ENCODE assay signal across 12 mouse cellular contexts in the genomic region with DNA sequence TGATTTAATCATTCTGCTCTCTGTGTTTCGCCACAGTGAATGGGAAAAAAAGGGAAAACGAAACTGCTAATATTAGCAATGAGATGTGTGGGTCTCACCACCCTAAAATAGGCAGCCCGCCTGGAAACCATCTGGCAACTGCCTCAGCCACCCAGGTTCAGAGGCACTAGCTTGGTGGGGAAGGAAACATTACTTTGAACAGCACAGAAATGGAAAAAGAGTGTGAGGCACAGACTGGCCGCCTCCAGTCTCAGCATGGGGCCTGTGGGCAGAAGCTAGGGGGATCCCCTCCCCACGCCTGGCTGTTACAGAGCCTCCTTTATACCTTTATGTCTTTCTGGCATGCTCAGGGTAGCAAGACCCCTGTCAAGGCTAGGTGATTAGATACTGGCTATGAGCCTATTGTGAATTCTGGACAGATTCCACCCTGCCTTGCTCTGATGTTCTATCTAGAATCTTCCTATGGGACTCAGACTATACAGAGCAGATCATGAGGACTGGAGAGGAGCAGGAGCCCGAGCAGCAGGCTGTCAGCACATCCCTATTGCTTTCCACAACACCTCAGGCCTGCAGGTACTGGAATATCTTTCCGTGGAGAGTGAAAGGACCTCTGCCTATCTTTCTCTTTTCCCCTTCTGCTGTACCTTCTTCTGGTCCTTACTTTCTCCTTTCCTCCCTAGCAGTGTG. TPM values are rescaled to one million over a fixed set of nuclear protein-coding genes. Genes with fewer than 3 reads are reported as not detected.
DNase-seq lines count a peak whose midpoint lies in the region; ATAC-seq lines count a peak whose summit lies in the region.
"Had no signal": no experiment of that assay in that cellular context is flagged by ENCODE, and none has a peak within 500 bp of the region (broad histone marks: within the 10 kb centered on the region; RNA-seq: fewer than 3 reads in every experiment).

No protein-coding gene starts in this region.

- H3K4me1 ChIP-seq in heart, embryonic 12.5 days (replicated peaks) = peaks cover 9% of the 10 kb centered on the region; the same call in 1 of the 2 replicates
- no peaks in the 10 kb centered on the region for H3K4me1 ChIP-seq in liver, embryonic 11.5 days (replicated peaks; ENCODE audit: control insufficient read depth, insufficient read depth, low read length)
- H3K4me1 ChIP-seq: hindbrain, embryonic 15.5 days; lung, embryonic 15.5 days; neural tube, embryonic 13.5 days had no signal

- no peaks in the 10 kb centered on the region for H3K36me3 ChIP-seq in heart, embryonic 12.5 days
- H3K36me3 ChIP-seq in liver, embryonic 11.5 days (ENCODE audit: control insufficient read depth, insufficient read depth, low read length) = no peaks in the 10 kb centered on the region
- H3K36me3 ChIP-seq: hindbrain, embryonic 15.5 days; lung, embryonic 15.5 days; neural tube, embryonic 13.5 days had no signal

- ATAC-seq in heart, embryonic 12.5 days (ENCODE audit: insufficient number of reproducible peaks, low FRiP score) = no peak
- no peak for ATAC-seq in liver, embryonic 11.5 days (replicated peaks; ENCODE audit: low FRiP score)

- H3K9ac ChIP-seq in heart, embryonic 12.5 days = no peak overlapping the region
- H3K9ac ChIP-seq in liver, embryonic 11.5 days (ENCODE audit: low read depth, low read length) = no peak overlapping the region
- H3K9ac ChIP-seq: hindbrain, embryonic 15.5 days; lung, embryonic 15.5 days; neural tube, embryonic 13.5 days had no signal

- H3K4me2 ChIP-seq in heart, embryonic 12.5 days = no peak overlapping the region
- H3K4me2 ChIP-seq in liver, embryonic 11.5 days = no peak overlapping the region
- H3K4me2 ChIP-seq: hindbrain, embryonic 15.5 days; lung, embryonic 15.5 days; neural tube, embryonic 13.5 days had no signal

- no peaks in the 10 kb centered on the region for H3K27me3 ChIP-seq in heart, embryonic 12.5 days (replicated peaks)
- H3K27me3 ChIP-seq in liver, embryonic 11.5 days (replicated peaks; ENCODE audit: control insufficient read depth, insufficient read depth, low read length) = no peaks in the 10 kb centered on the region
- H3K27me3 ChIP-seq: hindbrain, embryonic 15.5 days; lung, embryonic 15.5 days; neural tube, embryonic 13.5 days had no signal

- H3K9me3 ChIP-seq in heart, embryonic 12.5 days (replicated peaks) = no peaks in the 10 kb centered on the region
- no peaks in the 10 kb centered on the region for H3K9me3 ChIP-seq in liver, embryonic 11.5 days (ENCODE audit: control insufficient read depth, low read length)
- H3K9me3 ChIP-seq: hindbrain, embryonic 15.5 days; lung, embryonic 15.5 days; neural tube, embryonic 13.5 days had no signal

- no peak overlapping the region for H3K27ac ChIP-seq in heart, embryonic 12.5 days (ENCODE audit: poor library complexity, severe bottlenecking)
- no peak overlapping the region for H3K27ac ChIP-seq in liver, embryonic 11.5 days (ENCODE audit: low read depth, low read length)
- H3K27ac ChIP-seq: hindbrain, embryonic 15.5 days; lung, embryonic 15.5 days; neural tube, embryonic 13.5 days had no signal

- DNase-seq in heart, adult 11 months = peak; percentile 95
- peak; percentile 94 for DNase-seq in brain, adult 2 months (ENCODE audit: low read depth, low spot score)
- DNase-seq in layer of hippocampus, adult 8-10 months (ENCODE audit: low spot score in 2 of 2) = peak; percentile 78 to 85
- DNase-seq in naive thymus-derived CD4-positive, alpha-beta T cell, adult 2 months (ENCODE audit: low read depth) = peak; percentile 50
- no peak for DNase-seq in lung, postnatal 4 days
- no peak for DNase-seq in adrenal gland, adult 8-10 months
- no peak for DNase-seq in liver, embryonic 11.5 days (ENCODE audit: low spot score)

- no peak overlapping the region for H3K4me3 ChIP-seq in heart, embryonic 12.5 days
- no peak overlapping the region for H3K4me3 ChIP-seq in liver, embryonic 11.5 days (ENCODE audit: low read depth, low read length)
- H3K4me3 ChIP-seq: hindbrain, embryonic 15.5 days; lung, embryonic 15.5 days; neural tube, embryonic 13.5 days had no signal

- 44% methylated on average over 7 of the region's 7 CpGs for WGBS in heart, embryonic 12.5 days
- WGBS in liver, embryonic 11.5 days = 68% methylated on average over 7 of the region's 7 CpGs

RNA-seq across cellular contexts. Expression of a gene that starts 1.3 kb away (rescaled TPM):
- 0.31 TPM in 1 of 2 replicates, not detected in the other for polyA plus RNA-seq in heart, embryonic 12.5 days (2016; fragmentation: Nextera tagmentation; extraction: Ambion mirVana)
- 1 to 10 TPM in 2 of 4 experiments, under 1 TPM in 1, not detected in 1; 0.27 to 6.1 (median 5.6) TPM for total RNA-seq in layer of hippocampus, adult 8-10 months (2022)
- total RNA-seq in adrenal gland, adult 8-10 months (2022) = under 1 TPM in 2 of 4 experiments, not detected in 2; 0.18 to 0.42 TPM
- polyA plus RNA-seq in liver, embryonic 11.5 days (2014; fragmentation: Nextera tagmentation; extraction: Ambion mirVana) = not detected in 2 replicates
- polyA plus RNA-seq: testis, adult 2 months had no signal

RNA-seq across cellular contexts. Expression of a gene that starts 33.4 kb away (rescaled TPM):
- not detected in 2 replicates for polyA plus RNA-seq in heart, embryonic 12.5 days (2016; fragmentation: Nextera tagmentation; extraction: Ambion mirVana)
- 10 to 100 TPM in 1 of 4 experiments, 1 to 10 TPM in 3; 8.1 to 10.4 (median 8.8) TPM for total RNA-seq in layer of hippocampus, adult 8-10 months (2022)
- not detected for total RNA-seq in adrenal gland, adult 8-10 months (2022)
- not detected in 2 replicates for polyA plus RNA-seq in liver, embryonic 11.5 days (2014; fragmentation: Nextera tagmentation; extraction: Ambion mirVana)
- polyA plus RNA-seq: hindbrain, embryonic 15.5 days; lung, embryonic 15.5 days; neural tube, embryonic 13.5 days; testis, adult 2 months had no signal

Comparison
In these comparisons a context has a peak if more than half of its experiments do, and no peak if none do; other contexts are left out.
1. DNase-seq: peak in heart, adult 11 months (single experiment), brain, adult 2 months (single experiment), layer of hippocampus, adult 8-10 months (2 of 2) and naive thymus-derived CD4-positive, alpha-beta T cell, adult 2 months (single experiment); none in lung, postnatal 4 days (0 of 2), adrenal gland, adult 8-10 months (single experiment) and liver, embryonic 11.5 days (single experiment).
2. RNA of a gene that starts 33.4 kb away (total RNA-seq): 8.1 to 10.4 TPM in layer of hippocampus, adult 8-10 months; not detected in adrenal gland, adult 8-10 months; every median in the first group is over 4 times any median in the second.